Mouse (Mus musculus) MEL (cell line): Measurements from ENCODE around the gene Klf2. TPM values are rescaled to one million over a fixed set of nuclear protein-coding genes. Genes with fewer than 3 reads are reported as not detected.

Experiments used
- DNase-seq: peaks from one replicate; pipeline ENCODE4 v3.0.0; 2011; ENCODE audit warnings: low read depth, low spot score
- H3K27ac ChIP-seq: 2 replicates; pipeline ENCODE4 v1.5.1; 2012; ENCODE audit warnings: low read depth, mild to moderate bottlenecking, control low read depth, low read length, moderate library complexity; ENCODE audit not compliant: control insufficient read depth
- H3K27me3 ChIP-seq, 2 experiments: fragments of 150-350 bp in 1 of 2; sonication (generic) in 1 of 2; 2 replicates each; pipeline ENCODE4 v1.6.1; 2012; ENCODE audit warnings: low read length in 2 of 2, mild to moderate bottlenecking in 2 of 2, improper control_type of control experiment in 1 of 2, moderate library complexity in 1 of 2; ENCODE audit not compliant: insufficient read depth in 2 of 2, control insufficient read depth in 1 of 2
- H3K36me3 ChIP-seq, 2 experiments: 2 replicates each; pipeline ENCODE4 v1.6.1; 2012 to 2014; ENCODE audit warnings: low read length in 2 of 2, improper control_type of control experiment in 1 of 2, inconsistent platforms in 1 of 2, mild to moderate bottlenecking in 1 of 2; ENCODE audit not compliant: insufficient read depth in 2 of 2, control insufficient read depth in 1 of 2
- H3K4me1 ChIP-seq, 2 experiments: fragments of 150-350 bp in 1 of 2; sonication (generic) in 1 of 2; 2 replicates each; pipeline ENCODE4 v1.6.1; 2012; ENCODE audit warnings: low read length in 2 of 2, improper control_type of control experiment in 1 of 2, mild to moderate bottlenecking in 1 of 2; ENCODE audit not compliant: insufficient read depth in 2 of 2, control insufficient read depth in 1 of 2
- H3K4me3 ChIP-seq, 2 experiments: fragments of 150-350 bp in 1 of 2; sonication (generic) in 1 of 2; 2 replicates each; pipeline ENCODE4 v1.5.1; 2012; ENCODE audit warnings: low read depth in 2 of 2, low read length in 2 of 2, mild to moderate bottlenecking in 2 of 2, moderate library complexity in 2 of 2, control low read depth in 1 of 2, improper control_type of control experiment in 1 of 2; ENCODE audit not compliant: control insufficient read depth in 1 of 2, insufficient read depth in 1 of 2
- H3K79me2 ChIP-seq: 2 replicates; pipeline ENCODE4 v1.6.1; 2012; ENCODE audit warnings: mild to moderate bottlenecking, low read length, moderate library complexity; ENCODE audit not compliant: control insufficient read depth, poor library complexity, insufficient read depth
- H3K9ac ChIP-seq: 2 replicates; pipeline ENCODE4 v1.6.1; 2012; ENCODE audit warnings: low read depth, mild to moderate bottlenecking, control low read depth, low read length, moderate library complexity; ENCODE audit not compliant: control insufficient read depth, poor library complexity, severe bottlenecking
- H3K9me3 ChIP-seq: fragments of 150-350 bp; sonication (generic); replicated peaks from 2 replicates; pipeline ENCODE4 v1.6.1; 2012; ENCODE audit warnings: mild to moderate bottlenecking, low read length, improper control_type of control experiment, moderate library complexity; ENCODE audit not compliant: insufficient read depth
- CHD2 ChIP-seq: IDR thresholded peaks from 2 replicates; pipeline ENCODE4 v1.6.1; 2011; ENCODE audit warnings: low read length, improper control_type of control experiment
- EP300 ChIP-seq, 2 experiments: IDR thresholded peaks; 2 replicates each; pipeline ENCODE4 v1.6.1; 2011; ENCODE audit warnings: improper control_type of control experiment in 2 of 2, low read length in 2 of 2, low read depth in 1 of 2, mild to moderate bottlenecking in 1 of 2
- ETS1 ChIP-seq: IDR thresholded peaks from 2 replicates; pipeline ENCODE4 v1.6.1; 2012; ENCODE audit warnings: low read depth, mild to moderate bottlenecking, inconsistent platforms, low read length, improper control_type of control experiment, moderate library complexity
- GATA1 ChIP-seq: IDR thresholded peaks from 2 replicates; pipeline ENCODE4 v1.6.1; 2011; ENCODE audit warnings: low read depth, low read length, improper control_type of control experiment
- JUND ChIP-seq: IDR thresholded peaks from 2 replicates; pipeline ENCODE4 v1.6.1; 2011; ENCODE audit warnings: low read depth, mild to moderate bottlenecking, improper control_type of control experiment, low read length
- KAT2A ChIP-seq: conservative IDR thresholded peaks from 2 replicates; pipeline ENCODE4 v1.6.1; 2012; ENCODE audit warnings: low read depth, low read length, improper control_type of control experiment, inconsistent platforms
- MAFK ChIP-seq: IDR thresholded peaks from 2 replicates; pipeline ENCODE4 v1.6.1; 2011; ENCODE audit warnings: low read depth, mild to moderate bottlenecking, low read length, improper control_type of control experiment, borderline replicate concordance
- MYB ChIP-seq: IDR thresholded peaks from 2 replicates; pipeline ENCODE4 v1.6.1; 2011; ENCODE audit warnings: mild to moderate bottlenecking, low read depth, low read length, improper control_type of control experiment
- NRF1 ChIP-seq: IDR thresholded peaks from 2 replicates; pipeline ENCODE4 v1.6.1; 2014; ENCODE audit warnings: low read depth, mild to moderate bottlenecking, inconsistent platforms, low read length, improper control_type of control experiment, moderate library complexity; ENCODE audit not compliant: poor library complexity, insufficient read depth, severe bottlenecking
- POLR2A ChIP-seq, 2 experiments: IDR thresholded peaks; 2 replicates each; pipeline ENCODE4 v1.6.1; 2011 to 2012; ENCODE audit warnings: low read length in 2 of 2, mild to moderate bottlenecking in 2 of 2, control low read depth in 1 of 2, improper control_type of control experiment in 1 of 2, low read depth in 1 of 2, moderate library complexity in 1 of 2; ENCODE audit not compliant: control insufficient read depth in 1 of 2, insufficient read depth in 1 of 2, poor library complexity in 1 of 2
- POLR2AphosphoS2 ChIP-seq: IDR thresholded peaks from 2 replicates; pipeline ENCODE4 v1.6.1; 2011; ENCODE audit warnings: low read length, improper control_type of control experiment
- POLR2AphosphoS5 ChIP-seq: IDR thresholded peaks from 2 replicates; pipeline ENCODE4 v1.6.1; 2012; ENCODE audit warnings: low read depth, borderline replicate concordance, mild to moderate bottlenecking, inconsistent platforms, low read length, moderate library complexity, mixed read lengths
- ZC3H11A ChIP-seq: IDR thresholded peaks from 2 replicates; pipeline ENCODE4 v1.6.1; 2012; ENCODE audit warnings: low read depth, mild to moderate bottlenecking, inconsistent platforms, low read length, improper control_type of control experiment
- polyA plus RNA-seq, 2 experiments: library from polyadenylated mRNA; stranded (reverse) in 1 of 2; unstranded in 1 of 2; fragments of >175 nt in 1 of 2; fragments of >200 nt in 1 of 2; gene quantifications; 2 replicates each; pipeline versions ENCODE4 v1.2.1 to v1.2.4; 2012; ENCODE audit warnings: low replicate concordance in 2 of 2, low read depth in 1 of 2; ENCODE audit not compliant: insufficient read length in 2 of 2, insufficient read depth in 1 of 2, missing spikeins in 1 of 2
- total RNA-seq: library from RNA; depleted of rRNA; stranded (reverse); fragments of 300-350 nt; gene quantifications from 2 replicates; pipeline ENCODE4 v1.2.3, GENCODE M21; 2012

Klf2 gene
- total and polyA plus RNA-seq, 3 experiments: not detected

DNA sequence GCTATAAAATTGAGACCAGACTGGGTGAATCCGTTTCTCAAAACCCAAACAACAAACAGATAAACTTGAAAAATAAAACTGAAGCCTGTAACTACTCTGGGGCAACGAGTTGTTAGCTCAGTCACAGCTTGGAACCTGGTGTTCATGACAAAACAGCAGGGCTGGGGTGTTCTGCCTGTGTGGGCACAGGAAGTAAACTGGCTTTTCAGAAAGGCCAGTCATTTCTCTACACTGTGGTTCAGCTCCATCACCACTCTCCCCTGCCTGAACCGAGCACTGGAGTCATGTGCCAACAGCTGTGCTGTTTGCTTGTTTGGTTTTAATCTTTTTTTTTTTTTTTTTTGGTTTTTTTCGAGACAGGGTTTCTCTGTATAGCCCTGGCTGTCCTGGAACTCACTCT is 24.9 kb downstream of the Klf2 start:
- Histone ChIP-seq H3K27me3 (no peaks in the 10 kb centered on the region), H3K4me1 (peaks cover 2 to 8% of the 10 kb centered on the region in 2 experiments; a peak in 2 of 4 replicates), H3K4me3 (no peak overlapping the region), H3K9me3 (no peaks in the 10 kb centered on the region), H3K27ac (no peak overlapping the region), H3K79me2 (no peaks in the 10 kb centered on the region), H3K36me3 (peaks cover 2% of the 10 kb centered on the region in 2 experiments; a peak in 2 of 4 replicates), H3K9ac (no peak overlapping the region)
- DNase-seq: no peak
- TF ChIP-seq GATA1 (no peak), POLR2AphosphoS2 (no peak)

DNA sequence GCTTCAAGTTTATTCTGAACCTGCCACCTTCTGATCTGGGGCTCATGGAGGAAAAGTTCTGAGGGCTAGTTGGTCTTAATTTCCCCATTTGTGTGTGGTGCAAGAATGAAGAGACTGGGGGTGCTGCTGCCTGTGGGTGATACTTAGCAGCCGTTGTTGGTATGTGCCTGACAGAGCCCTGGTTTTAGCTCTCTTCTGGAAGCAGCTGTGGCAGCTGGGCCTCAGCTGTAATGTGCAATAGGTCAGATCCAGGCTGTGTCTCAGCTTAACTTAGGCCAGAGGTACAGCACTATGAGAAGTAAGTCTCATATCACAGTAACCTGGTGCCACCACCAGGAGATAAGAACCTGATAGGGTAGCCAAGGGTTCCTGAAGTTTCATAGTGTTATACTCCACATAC is 28.7 kb downstream of the Klf2 start:
- peaks cover 2 to 8% of the 10 kb centered on the region in 2 experiments; a peak in 3 of 4 replicates for H3K36me3 ChIP-seq

DNA sequence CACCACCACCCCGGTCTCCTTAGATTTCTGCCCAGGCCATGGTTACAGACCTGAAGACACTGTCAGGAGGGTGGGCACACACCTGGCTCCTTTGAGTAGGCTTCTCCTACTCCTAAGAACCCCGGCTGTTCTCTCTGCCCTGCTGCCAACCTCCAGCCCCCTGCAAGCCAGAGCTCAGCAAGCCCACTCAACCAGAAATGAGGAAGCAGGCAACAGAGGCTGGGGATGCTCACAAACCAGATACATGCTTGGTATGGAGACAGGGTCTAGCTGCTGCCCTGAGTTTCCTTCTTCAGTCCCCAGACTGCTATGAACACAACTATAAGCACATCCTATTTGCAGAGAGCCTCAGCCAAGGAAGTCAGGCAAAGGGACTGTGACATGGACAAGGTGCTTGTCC is 29.3 kb downstream of the Klf2 start:
- no peak overlapping the region for H3K9ac ChIP-seq
- no peak overlapping the region for H3K27ac ChIP-seq
- no peaks in the 10 kb centered on the region for H3K9me3 ChIP-seq
- H3K4me3 ChIP-seq: no peak overlapping the region
- H3K27me3 ChIP-seq: no peaks in the 10 kb centered on the region
- TF ChIP-seq POLR2A (IDR thresholded peaks at IDR 0.05; ENCODE audit: control insufficient read depth in 1 of 2, insufficient read depth in 1 of 2, low read depth in 1 of 2, low read length in 2 of 2, poor library complexity in 1 of 2): no peak
- TF ChIP-seq POLR2AphosphoS5: no peak
- no peak for TF ChIP-seq MYB
- no peak for TF ChIP-seq MAFK
- no peak for TF ChIP-seq NRF1
- no peak for TF ChIP-seq KAT2A
- TF ChIP-seq ZC3H11A: no peak
- TF ChIP-seq CHD2: no peak
- TF ChIP-seq GATA1: no peak
- no peak for TF ChIP-seq ETS1
- H3K79me2 ChIP-seq: no peaks in the 10 kb centered on the region
- peaks cover 2 to 19% of the 10 kb centered on the region in 2 experiments; a peak in 3 of 4 replicates for H3K4me1 ChIP-seq
- peak; percentile 49 for DNase-seq
- peaks cover 2 to 8% of the 10 kb centered on the region in 2 experiments; a peak in 3 of 4 replicates for H3K36me3 ChIP-seq

More for the DNA sequence above, 28.7 kb downstream of the Klf2 start:
- no peaks in the 10 kb centered on the region for H3K27me3 ChIP-seq
- H3K27ac ChIP-seq: no peak overlapping the region
- no peak overlapping the region for H3K9ac ChIP-seq
- peaks cover 2 to 16% of the 10 kb centered on the region in 2 experiments; a peak in 2 of 4 replicates for H3K4me1 ChIP-seq
- H3K9me3 ChIP-seq: no peaks in the 10 kb centered on the region
- TF ChIP-seq GATA1 (peak; percentile 63), POLR2AphosphoS5 (no peak), JUND (no peak), EP300 (IDR thresholded peaks at IDR 0.05; ENCODE audit: low read depth in 1 of 2, low read length in 2 of 2) (peak in 1 of 2 experiments; percentile 8; a peak in 1 of 4 replicates)
- no peaks in the 10 kb centered on the region for H3K79me2 ChIP-seq
- H3K4me3 ChIP-seq: no peak overlapping the region
- DNase-seq: peak; percentile 27
